18 mouse cellular contexts compared by ENCODE assay signal in the genomic region with DNA sequence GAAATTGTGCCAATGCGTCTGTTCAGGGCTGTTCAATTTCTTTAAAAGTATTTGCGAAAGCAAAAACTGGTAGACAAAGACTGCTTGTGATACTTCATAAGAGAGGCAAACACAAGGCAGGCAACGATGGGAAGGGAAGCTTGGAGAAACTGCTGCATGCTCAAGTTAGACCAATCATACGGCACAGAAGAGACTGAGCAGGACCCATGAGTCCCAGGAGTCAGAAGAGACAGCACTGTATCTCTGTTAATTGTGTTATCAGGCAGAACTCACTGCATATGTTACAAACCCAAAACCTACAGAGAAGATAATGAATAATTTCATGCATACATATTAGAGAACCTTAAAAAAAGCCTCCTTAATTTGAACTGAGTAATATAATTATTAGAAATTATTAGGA.
"Had no signal": no experiment of that assay in that cellular context is flagged by ENCODE, and none has a peak within 500 bp of the region (broad histone marks: within the 10 kb centered on the region; RNA-seq: fewer than 3 reads in every experiment).

No protein-coding gene starts in this region.

- ATAC-seq: intestine, embryonic 15.5 days; midbrain, embryonic 13.5 days had no signal

- H3K4me1 ChIP-seq: intestine, embryonic 15.5 days had no signal

- DNase-seq: kidney, adult 2 months; kidney, postnatal 25 days; layer of hippocampus, adult 9-11 months; layer of hippocampus, postnatal 36 days; lung, embryonic 14.5 days; lung, postnatal 10 days; lung, postnatal 4 days; retina, postnatal 1 day; right cerebral cortex, postnatal 4 days; spleen, adult 18-20 months; thymus, adult 18-20 months; thymus, postnatal 14 days had no signal

- H3K36me3 ChIP-seq: intestine, embryonic 15.5 days; limb, embryonic 12.5 days; midbrain, embryonic 13.5 days; neural tube, embryonic 15.5 days had no signal

- H3K4me3 ChIP-seq: intestine, embryonic 15.5 days; limb, embryonic 12.5 days; megakaryocyte, embryonic 14.5 days; midbrain, embryonic 13.5 days; myocyte; neural tube, embryonic 15.5 days had no signal

- H3K4me2 ChIP-seq: intestine, embryonic 15.5 days; limb, embryonic 12.5 days; lung, embryonic 14.5 days; midbrain, embryonic 13.5 days; neural tube, embryonic 15.5 days had no signal

- H3K27me3 ChIP-seq: intestine, embryonic 15.5 days; limb, embryonic 12.5 days; megakaryocyte, embryonic 14.5 days; midbrain, embryonic 13.5 days; neural tube, embryonic 15.5 days had no signal

- H3K9ac ChIP-seq: intestine, embryonic 15.5 days; limb, embryonic 12.5 days; lung, embryonic 14.5 days; midbrain, embryonic 13.5 days; neural tube, embryonic 15.5 days had no signal

- H3K27ac ChIP-seq: intestine, embryonic 15.5 days; limb, embryonic 12.5 days; midbrain, embryonic 13.5 days; neural tube, embryonic 15.5 days had no signal

- H3K9me3 ChIP-seq: intestine, embryonic 15.5 days; limb, embryonic 12.5 days; megakaryocyte, embryonic 14.5 days; midbrain, embryonic 13.5 days; neural tube, embryonic 15.5 days had no signal
